Mouse (Mus musculus): ENCODE data around the gene Rpl9-ps1. TPM values are rescaled to one million over a fixed set of nuclear protein-coding genes. Genes with fewer than 3 reads are reported as not detected.

Rpl9-ps1 gene
- polyA plus RNA-seq, 1 experiment from 2014 or later: not detected

DNA sequence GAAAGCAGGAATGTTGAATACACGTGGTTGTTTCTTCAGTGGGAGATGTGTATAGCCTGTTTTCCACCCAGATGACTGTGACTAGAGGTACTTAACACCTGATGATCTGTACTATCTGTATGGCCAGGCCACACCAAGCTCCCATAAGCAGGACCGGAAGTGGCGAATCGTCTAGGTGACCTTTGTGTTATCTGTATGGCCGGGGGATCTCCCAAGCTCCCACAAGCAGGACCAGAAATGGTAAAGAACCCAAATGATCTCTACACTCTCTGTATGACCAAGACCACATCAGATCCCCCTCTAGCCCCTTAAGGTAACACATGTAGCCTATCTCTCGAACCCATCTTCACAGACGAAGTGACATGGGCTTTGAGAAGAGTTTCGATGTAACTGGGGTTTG, 9.2 kb upstream of the Rpl9-ps1 start:
- Histone ChIP-seq H3K9me3 (ENCODE audit: control insufficient read depth, low read length) (no peaks in the 10 kb centered on the region), H3K27me3 (replicated peaks; ENCODE audit: control insufficient read depth, insufficient read depth, low read length) (no peaks in the 10 kb centered on the region), H3K4me3 (ENCODE audit: low read depth, low read length) (no peak overlapping the region), H3K4me1 (replicated peaks; ENCODE audit: control insufficient read depth, insufficient read depth, low read length) (no peaks in the 10 kb centered on the region), H3K4me2 (no peak overlapping the region), H3K9ac (ENCODE audit: low read depth, low read length) (no peak overlapping the region), H3K27ac (ENCODE audit: low read depth, low read length) (no peak overlapping the region), H3K36me3 (ENCODE audit: control insufficient read depth, insufficient read depth, low read length) (no peaks in the 10 kb centered on the region)
- WGBS: 79% methylated on average over 8 of the region's 8 CpGs
- ATAC-seq (replicated peaks; ENCODE audit: low FRiP score) (no peak), DNase-seq (ENCODE audit: low spot score) (no peak)

DNA sequence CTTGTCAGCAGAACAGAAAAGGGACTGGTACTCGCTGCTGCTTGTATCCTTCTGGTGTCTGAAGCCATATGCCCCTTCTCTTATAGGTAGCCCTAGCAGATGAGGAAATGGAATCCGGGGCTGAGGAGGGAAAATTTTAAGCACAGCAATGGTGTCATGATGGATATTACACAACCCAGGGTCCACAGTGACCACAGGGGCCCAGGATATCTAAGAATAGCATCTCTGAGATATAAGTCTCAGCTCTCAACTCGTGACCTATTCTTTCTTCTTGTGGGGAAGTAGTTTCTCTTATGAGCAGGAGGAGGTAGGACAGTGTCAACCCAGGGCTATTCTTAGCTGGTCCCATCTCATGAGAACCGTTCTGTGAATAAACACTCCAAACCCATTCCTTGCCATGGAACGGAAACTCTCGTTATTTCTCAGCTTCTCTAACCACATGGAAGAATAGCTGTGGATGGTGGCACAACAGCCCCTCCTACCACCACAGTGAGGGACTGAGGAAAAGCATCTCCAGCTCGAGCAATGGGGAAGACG, 4.0 kb upstream of the Rpl9-ps1 start, which contains the start of gene Ccl3:
Gene Ccl3 (minus strand): TSS at position 51 of the 537 bp plus-strand sequence.
- H3K4me1 ChIP-seq (replicated peaks; ENCODE audit: control insufficient read depth, insufficient read depth, low read length): no peaks in the 10 kb centered on the region
- no peak for ATAC-seq (replicated peaks; ENCODE audit: low FRiP score)
- H3K27ac ChIP-seq (ENCODE audit: low read depth, low read length): no peak within 1 kb of the TSS
- no peak within 1 kb of the TSS for H3K9ac ChIP-seq (ENCODE audit: low read depth, low read length)
- H3K9me3 ChIP-seq (ENCODE audit: control insufficient read depth, low read length): no peaks in the 10 kb centered on the region
- no peak within 1 kb of the TSS for H3K4me2 ChIP-seq
- no peaks in the 10 kb centered on the region for H3K36me3 ChIP-seq (ENCODE audit: control insufficient read depth, insufficient read depth, low read length)
- H3K4me3 ChIP-seq (ENCODE audit: low read depth, low read length): no peak within 1 kb of the TSS
- H3K27me3 ChIP-seq (replicated peaks; ENCODE audit: control insufficient read depth, insufficient read depth, low read length): no peaks in the 10 kb centered on the region
- 51% methylated on average over 8 of the region's 8 CpGs for WGBS
- no peak for DNase-seq (ENCODE audit: low spot score)

DNA sequence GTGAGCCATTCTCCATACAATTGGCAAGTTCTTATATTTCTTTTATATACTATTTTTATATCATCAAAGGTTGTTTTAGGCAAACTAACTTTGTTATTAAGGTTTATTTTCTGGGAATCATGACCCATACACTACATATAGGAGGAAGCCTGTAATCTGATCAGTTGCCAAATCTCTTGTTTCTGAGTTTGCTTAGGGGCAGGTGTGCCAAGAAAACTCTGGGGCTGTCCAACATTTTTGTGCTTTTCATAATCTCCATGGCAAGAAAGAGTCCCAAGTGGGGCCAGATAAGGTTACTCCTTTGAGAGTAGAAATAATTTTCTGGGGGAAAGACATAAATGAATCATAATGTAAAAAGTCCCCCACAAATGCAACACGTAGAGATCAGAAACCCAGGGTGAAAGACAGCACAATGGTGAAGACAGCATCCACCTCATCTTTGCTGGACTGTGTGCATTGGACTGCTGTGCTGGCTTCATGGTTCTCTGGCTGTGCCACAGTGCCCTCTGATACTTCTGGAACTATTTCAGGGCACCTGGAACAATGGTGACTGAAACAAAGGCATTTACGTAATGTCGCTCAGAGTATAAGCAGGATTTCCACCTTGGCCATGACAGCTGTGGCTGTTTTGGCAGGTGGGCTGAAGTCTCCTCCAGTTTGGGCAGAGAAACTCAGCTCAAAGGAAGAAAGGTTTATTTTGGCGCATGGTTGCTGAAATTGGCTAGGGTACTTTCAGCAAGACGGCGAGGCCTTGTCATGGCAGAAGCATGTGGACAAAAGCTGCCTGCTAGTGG, 1.1 kb upstream of the Rpl9-ps1 start:
- H3K4me1 ChIP-seq (replicated peaks; ENCODE audit: control insufficient read depth, insufficient read depth, low read length): no peaks in the 10 kb centered on the region
- no peaks in the 10 kb centered on the region for H3K9me3 ChIP-seq (ENCODE audit: control insufficient read depth, low read length)
- H3K4me3 ChIP-seq (ENCODE audit: low read depth, low read length): no peak overlapping the region
- DNase-seq (ENCODE audit: low spot score): no peak
- no peak overlapping the region for H3K4me2 ChIP-seq
- no peak overlapping the region for H3K27ac ChIP-seq (ENCODE audit: low read depth, low read length)
- no peaks in the 10 kb centered on the region for H3K27me3 ChIP-seq (replicated peaks; ENCODE audit: control insufficient read depth, insufficient read depth, low read length)
- H3K36me3 ChIP-seq (ENCODE audit: control insufficient read depth, insufficient read depth, low read length): no peaks in the 10 kb centered on the region
- H3K9ac ChIP-seq (ENCODE audit: low read depth, low read length): no peak overlapping the region
- ATAC-seq (replicated peaks; ENCODE audit: low FRiP score): no peak
- WGBS: 86% methylated on average over 6 of the region's 6 CpGs

DNA sequence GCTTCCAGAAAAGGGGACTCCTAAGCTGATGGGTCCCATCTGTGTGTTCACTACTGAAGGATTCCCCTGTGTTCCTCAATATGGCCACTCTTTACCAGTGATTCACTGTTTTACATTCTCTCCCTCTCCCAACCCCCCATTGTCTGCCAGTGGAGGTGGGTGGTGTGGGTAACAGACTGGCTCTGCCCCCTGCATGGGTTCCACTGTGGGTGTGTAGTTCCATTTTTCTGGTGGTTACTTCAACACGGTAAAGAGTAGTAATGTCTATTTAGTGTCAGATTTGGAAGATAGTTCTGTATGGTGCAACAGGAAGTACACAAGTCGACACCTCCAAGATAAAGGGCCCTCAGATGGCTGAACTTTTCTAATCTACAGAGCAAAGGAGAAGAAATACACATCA, 4.2 kb downstream of the Rpl9-ps1 start:
- no peaks in the 10 kb centered on the region for H3K36me3 ChIP-seq (ENCODE audit: control insufficient read depth, insufficient read depth, low read length)
- WGBS: 41% methylated on average over 2 of the region's 2 CpGs
- H3K9ac ChIP-seq (ENCODE audit: low read depth, low read length): no peak overlapping the region
- no peak for ATAC-seq (replicated peaks; ENCODE audit: low FRiP score)
- no peak overlapping the region for H3K4me2 ChIP-seq
- no peak overlapping the region for H3K4me3 ChIP-seq (ENCODE audit: low read depth, low read length)
- no peaks in the 10 kb centered on the region for H3K9me3 ChIP-seq (ENCODE audit: control insufficient read depth, low read length)
- H3K4me1 ChIP-seq (replicated peaks; ENCODE audit: control insufficient read depth, insufficient read depth, low read length): no peaks in the 10 kb centered on the region
- H3K27me3 ChIP-seq (replicated peaks; ENCODE audit: control insufficient read depth, insufficient read depth, low read length): no peaks in the 10 kb centered on the region
- no peak for DNase-seq (ENCODE audit: low spot score)
- no peak overlapping the region for H3K27ac ChIP-seq (ENCODE audit: low read depth, low read length)

DNA sequence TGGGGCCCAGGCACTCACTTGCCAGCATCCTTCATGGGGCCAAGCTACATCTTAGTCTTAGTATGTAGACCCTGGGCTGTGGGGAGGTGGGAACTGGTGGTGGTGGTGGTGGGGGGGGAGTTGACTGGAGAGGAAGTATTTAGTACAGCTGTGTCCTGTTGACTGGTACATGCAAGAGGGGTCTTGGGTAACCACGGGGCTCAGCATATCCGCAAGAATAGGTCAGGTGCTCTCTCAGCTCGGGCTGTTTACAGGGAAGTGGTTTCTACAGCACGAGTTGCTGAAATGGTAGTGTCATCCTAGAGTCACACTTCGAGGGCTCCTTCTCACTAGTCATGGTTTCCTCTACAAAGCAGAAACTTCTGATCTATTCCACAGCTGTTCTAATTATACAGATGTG, 5.3 kb downstream of the Rpl9-ps1 start:
- Histone ChIP-seq H3K4me2 (no peak overlapping the region), H3K9ac (ENCODE audit: low read depth, low read length) (no peak overlapping the region), H3K36me3 (ENCODE audit: control insufficient read depth, insufficient read depth, low read length) (no peaks in the 10 kb centered on the region), H3K9me3 (ENCODE audit: control insufficient read depth, low read length) (no peaks in the 10 kb centered on the region), H3K27ac (ENCODE audit: low read depth, low read length) (no peak overlapping the region), H3K27me3 (replicated peaks; ENCODE audit: control insufficient read depth, insufficient read depth, low read length) (no peaks in the 10 kb centered on the region), H3K4me3 (ENCODE audit: low read depth, low read length) (no peak overlapping the region), H3K4me1 (replicated peaks; ENCODE audit: control insufficient read depth, insufficient read depth, low read length) (no peaks in the 10 kb centered on the region)
- DNase-seq (ENCODE audit: low spot score): no peak
- ATAC-seq (replicated peaks; ENCODE audit: low FRiP score): no peak
- WGBS: 42% methylated on average over 5 of the region's 5 CpGs

DNA sequence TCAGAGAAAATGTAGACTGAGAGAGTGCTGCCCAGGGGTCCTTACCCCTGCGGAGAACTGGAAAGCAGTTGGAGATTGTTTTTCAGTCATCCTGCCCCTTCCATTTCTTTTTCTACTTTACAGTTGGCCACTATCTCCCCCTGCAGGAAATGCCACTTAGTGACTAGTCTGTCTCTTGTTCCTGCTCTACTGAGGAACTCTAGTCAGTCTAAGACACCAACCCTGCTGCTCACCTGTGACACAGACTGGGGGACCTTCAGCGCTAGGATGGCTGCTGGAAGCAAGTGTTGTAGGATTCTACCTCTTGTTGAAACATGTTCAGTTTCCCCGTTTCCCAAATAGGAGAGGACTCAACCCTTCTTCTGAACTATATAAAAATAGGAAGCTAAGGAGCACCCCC, 5.9 kb downstream of the Rpl9-ps1 start:
- no peaks in the 10 kb centered on the region for H3K9me3 ChIP-seq (ENCODE audit: control insufficient read depth, low read length)
- H3K4me1 ChIP-seq (replicated peaks; ENCODE audit: control insufficient read depth, insufficient read depth, low read length): no peaks in the 10 kb centered on the region
- 46% methylated on average over 3 of the region's 3 CpGs for WGBS
- DNase-seq (ENCODE audit: low spot score) (no peak), ATAC-seq (replicated peaks; ENCODE audit: low FRiP score) (no peak)
- H3K4me3 ChIP-seq (ENCODE audit: low read depth, low read length): no peak overlapping the region
- H3K27me3 ChIP-seq (replicated peaks; ENCODE audit: control insufficient read depth, insufficient read depth, low read length): no peaks in the 10 kb centered on the region
- no peak overlapping the region for H3K9ac ChIP-seq (ENCODE audit: low read depth, low read length)
- no peaks in the 10 kb centered on the region for H3K36me3 ChIP-seq (ENCODE audit: control insufficient read depth, insufficient read depth, low read length)
- H3K4me2 ChIP-seq: no peak overlapping the region
- H3K27ac ChIP-seq (ENCODE audit: low read depth, low read length): no peak overlapping the region

DNA sequence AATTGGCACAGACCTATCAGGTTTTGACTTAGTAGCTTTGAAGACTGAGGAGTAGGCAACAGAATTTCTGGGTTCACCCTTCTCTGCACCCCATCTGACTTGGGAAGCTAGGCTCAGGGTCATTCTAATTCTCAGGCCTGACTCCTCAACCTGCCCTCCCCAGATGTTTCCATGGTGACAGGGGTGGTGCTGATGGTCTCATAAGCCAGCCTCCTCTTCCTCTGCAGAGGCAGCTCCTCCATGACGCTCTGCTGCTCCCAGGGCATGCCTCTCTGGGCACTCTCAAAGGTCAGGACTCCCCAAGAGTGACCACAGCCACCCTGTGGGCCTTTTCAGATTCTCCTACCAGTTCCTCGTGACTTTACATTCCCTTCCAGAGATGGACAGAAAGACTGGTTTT, 6.5 kb downstream of the Rpl9-ps1 start:
- H3K9ac ChIP-seq (ENCODE audit: low read depth, low read length): no peak overlapping the region
- no peaks in the 10 kb centered on the region for H3K4me1 ChIP-seq (replicated peaks; ENCODE audit: control insufficient read depth, insufficient read depth, low read length)
- no peak overlapping the region for H3K27ac ChIP-seq (ENCODE audit: low read depth, low read length)
- no peak overlapping the region for H3K4me2 ChIP-seq
- 46% methylated on average over 2 of the region's 2 CpGs for WGBS
- no peaks in the 10 kb centered on the region for H3K36me3 ChIP-seq (ENCODE audit: control insufficient read depth, insufficient read depth, low read length)
- DNase-seq (ENCODE audit: low spot score) (no peak), ATAC-seq (replicated peaks; ENCODE audit: low FRiP score) (no peak)
- no peaks in the 10 kb centered on the region for H3K9me3 ChIP-seq (ENCODE audit: control insufficient read depth, low read length)
- H3K4me3 ChIP-seq (ENCODE audit: low read depth, low read length): no peak overlapping the region
- no peaks in the 10 kb centered on the region for H3K27me3 ChIP-seq (replicated peaks; ENCODE audit: control insufficient read depth, insufficient read depth, low read length)

DNA sequence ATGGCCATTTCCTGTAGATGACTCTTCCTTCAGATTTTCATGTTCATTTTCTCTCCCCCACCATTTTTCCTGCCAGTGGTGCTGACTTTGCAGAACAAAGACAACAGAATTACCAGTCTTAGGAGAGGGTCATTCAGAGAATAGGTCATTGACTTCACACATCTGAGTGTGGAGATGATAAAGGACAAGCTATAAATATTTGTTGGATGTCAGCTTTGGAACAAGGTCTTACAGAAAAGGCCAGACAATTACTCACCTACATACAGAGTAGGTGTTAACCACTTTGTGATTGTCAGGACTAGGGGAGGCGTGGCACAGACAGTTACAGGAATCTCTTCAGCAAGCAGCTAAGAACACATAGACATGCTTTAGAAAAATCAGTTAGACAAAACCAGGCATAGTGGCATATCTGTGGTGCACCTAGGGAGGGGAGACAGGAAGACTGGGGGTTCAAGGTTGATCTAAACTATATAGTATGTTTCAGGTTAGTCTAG, 8.6 kb downstream of the Rpl9-ps1 start:
- ATAC-seq (replicated peaks; ENCODE audit: low FRiP score) (no peak), DNase-seq (ENCODE audit: low spot score) (no peak)
- no peak overlapping the region for H3K4me3 ChIP-seq (ENCODE audit: low read depth, low read length)
- 79% methylated on average over 1 of the region's 1 CpGs for WGBS
- no peaks in the 10 kb centered on the region for H3K27me3 ChIP-seq (replicated peaks; ENCODE audit: control insufficient read depth, insufficient read depth, low read length)
- no peak overlapping the region for H3K4me2 ChIP-seq
- no peak overlapping the region for H3K27ac ChIP-seq (ENCODE audit: low read depth, low read length)
- no peak overlapping the region for H3K9ac ChIP-seq (ENCODE audit: low read depth, low read length)
- no peaks in the 10 kb centered on the region for H3K36me3 ChIP-seq (ENCODE audit: control insufficient read depth, insufficient read depth, low read length)
- H3K4me1 ChIP-seq (replicated peaks; ENCODE audit: control insufficient read depth, insufficient read depth, low read length): no peaks in the 10 kb centered on the region
- H3K9me3 ChIP-seq (ENCODE audit: control insufficient read depth, low read length): no peaks in the 10 kb centered on the region

DNA sequence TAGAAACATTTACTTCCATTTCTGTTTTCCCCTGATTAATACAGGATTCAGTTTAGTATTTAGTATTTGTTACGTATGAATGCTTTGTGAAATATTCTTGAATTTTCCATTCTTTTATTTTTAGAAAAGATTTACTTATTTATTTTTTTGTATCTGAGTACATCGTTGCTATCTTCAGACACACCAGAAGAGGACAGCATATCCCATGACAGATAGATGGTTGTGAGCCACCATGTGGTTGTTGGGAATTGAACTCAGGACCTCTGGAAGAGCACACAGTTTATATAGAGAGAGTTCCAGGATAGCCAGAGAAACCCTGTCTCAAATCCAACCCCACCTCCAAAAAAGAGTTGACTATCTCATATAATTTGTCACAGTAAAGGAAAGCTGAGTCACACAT, 10.5 kb downstream of the Rpl9-ps1 start:
- H3K27ac ChIP-seq (ENCODE audit: low read depth, low read length): no peak overlapping the region
- no peaks in the 10 kb centered on the region for H3K27me3 ChIP-seq (replicated peaks; ENCODE audit: control insufficient read depth, insufficient read depth, low read length)
- no peaks in the 10 kb centered on the region for H3K36me3 ChIP-seq (ENCODE audit: control insufficient read depth, insufficient read depth, low read length)
- H3K4me2 ChIP-seq: no peak overlapping the region
- H3K9ac ChIP-seq (ENCODE audit: low read depth, low read length): no peak overlapping the region
- ATAC-seq (replicated peaks; ENCODE audit: low FRiP score) (no peak), DNase-seq (ENCODE audit: low spot score) (no peak)
- H3K9me3 ChIP-seq (ENCODE audit: control insufficient read depth, low read length): no peaks in the 10 kb centered on the region
- 84% methylated on average over 2 of the region's 2 CpGs for WGBS
- no peak overlapping the region for H3K4me3 ChIP-seq (ENCODE audit: low read depth, low read length)
- no peaks in the 10 kb centered on the region for H3K4me1 ChIP-seq (replicated peaks; ENCODE audit: control insufficient read depth, insufficient read depth, low read length)
